Mouse (Mus musculus): ENCODE measurements around the gene Dgat2. TPM values are rescaled to one million over a fixed set of nuclear protein-coding genes. Genes with fewer than 3 reads are reported as not detected.
A peak's percentile ranks its signal among the peaks of the same experiment; 100 is the strongest.

Dgat2 gene
- 19.8 and 22.3 TPM in 2 replicates for polyA plus RNA-seq (2014; fragmentation: Nextera tagmentation; extraction: Ambion mirVana)

- Histone ChIP-seq H3K36me3 (ENCODE audit: control insufficient read depth, insufficient read depth, low read length) (no peaks in the 10 kb centered on the region), H3K4me3 (ENCODE audit: control insufficient read depth in 1 of 2, insufficient read depth in 1 of 2, low read depth in 1 of 2, low read length in 2 of 2) (peak within 1 kb of the TSS; percentile 52 to 66), H3K9ac (ENCODE audit: low read length) (peak within 1 kb of the TSS; percentile 74), H3K27me3 (ENCODE audit: control insufficient read depth, insufficient read depth, low read length) (peaks cover 6% of the 10 kb centered on the region; the same call in 1 of the 2 replicates), H3K4me2 (ENCODE audit: low read length) (peak within 1 kb of the TSS; percentile 90), H3K27ac (replicated peaks in 1 of 2; ENCODE audit: control insufficient read depth in 1 of 2, insufficient read depth in 1 of 2, low read depth in 2 of 2, low read length in 2 of 2) (peak within 1 kb of the TSS; percentile 83), H3K4me1 (ENCODE audit: control insufficient read depth in 2 of 2, insufficient read depth in 2 of 2, low read length in 2 of 2) (peaks cover 2 to 3% of the 10 kb centered on the region in 2 experiments; a peak in 1 of 4 replicates), H3K9me3 (ENCODE audit: control insufficient read depth, low read length) (no peaks in the 10 kb centered on the region)
- ATAC-seq (ENCODE audit: insufficient number of reproducible peaks, insufficient read depth, low FRiP score, low read depth) = peak; percentile 91
- under 1% methylated on average over 63 of the region's 63 CpGs for WGBS
These were observed at the start of gene Dgat2 for GRCm38 (mm10) chr7:99182432-99183172. TSS of gene Dgat2 (minus strand) at chr7:99182719.

- Histone ChIP-seq H3K4me3 (ENCODE audit: control insufficient read depth in 1 of 2, insufficient read depth in 1 of 2, low read depth in 1 of 2, low read length in 2 of 2) (no peak overlapping the region), H3K36me3 (ENCODE audit: control insufficient read depth, insufficient read depth, low read length) (no peaks in the 10 kb centered on the region), H3K27ac (replicated peaks in 1 of 2; ENCODE audit: control insufficient read depth in 1 of 2, insufficient read depth in 1 of 2, low read depth in 2 of 2, low read length in 2 of 2) (no peak overlapping the region), H3K4me1 (ENCODE audit: control insufficient read depth in 2 of 2, insufficient read depth in 2 of 2, low read length in 2 of 2) (peaks cover 0 to 2% of the 10 kb centered on the region in 2 experiments; a peak in 1 of 4 replicates), H3K27me3 (ENCODE audit: control insufficient read depth, insufficient read depth, low read length) (no peaks in the 10 kb centered on the region), H3K9ac (ENCODE audit: low read length) (no peak overlapping the region), H3K9me3 (ENCODE audit: control insufficient read depth, low read length) (no peaks in the 10 kb centered on the region), H3K4me2 (ENCODE audit: low read length) (no peak overlapping the region)
- ATAC-seq (ENCODE audit: insufficient number of reproducible peaks, insufficient read depth, low FRiP score, low read depth) = no peak
- WGBS = 70% methylated on average over 7 of the region's 7 CpGs
These were observed 47.7 kb upstream of the Dgat2 start for GRCm38 (mm10) chr7:99230061-99230747.

- Histone ChIP-seq H3K4me3 (ENCODE audit: control insufficient read depth in 1 of 2, insufficient read depth in 1 of 2, low read depth in 1 of 2, low read length in 2 of 2) (no peak overlapping the region), H3K4me1 (ENCODE audit: control insufficient read depth in 2 of 2, insufficient read depth in 2 of 2, low read length in 2 of 2) (peaks cover 2 to 3% of the 10 kb centered on the region in 2 experiments; a peak in 1 of 4 replicates), H3K27ac (replicated peaks in 1 of 2; ENCODE audit: control insufficient read depth in 1 of 2, insufficient read depth in 1 of 2, low read depth in 2 of 2, low read length in 2 of 2) (no peak overlapping the region), H3K27me3 (ENCODE audit: control insufficient read depth, insufficient read depth, low read length) (no peaks in the 10 kb centered on the region), H3K4me2 (ENCODE audit: low read length) (no peak overlapping the region), H3K9me3 (ENCODE audit: control insufficient read depth, low read length) (no peaks in the 10 kb centered on the region), H3K36me3 (ENCODE audit: control insufficient read depth, insufficient read depth, low read length) (no peaks in the 10 kb centered on the region), H3K9ac (ENCODE audit: low read length) (no peak overlapping the region)
- WGBS = 13% methylated on average over 2 of the region's 2 CpGs
- no peak for ATAC-seq (ENCODE audit: insufficient number of reproducible peaks, insufficient read depth, low FRiP score, low read depth)
These were observed 46.9 kb upstream of the Dgat2 start for GRCm38 (mm10) chr7:99229411-99229810.

DNA sequence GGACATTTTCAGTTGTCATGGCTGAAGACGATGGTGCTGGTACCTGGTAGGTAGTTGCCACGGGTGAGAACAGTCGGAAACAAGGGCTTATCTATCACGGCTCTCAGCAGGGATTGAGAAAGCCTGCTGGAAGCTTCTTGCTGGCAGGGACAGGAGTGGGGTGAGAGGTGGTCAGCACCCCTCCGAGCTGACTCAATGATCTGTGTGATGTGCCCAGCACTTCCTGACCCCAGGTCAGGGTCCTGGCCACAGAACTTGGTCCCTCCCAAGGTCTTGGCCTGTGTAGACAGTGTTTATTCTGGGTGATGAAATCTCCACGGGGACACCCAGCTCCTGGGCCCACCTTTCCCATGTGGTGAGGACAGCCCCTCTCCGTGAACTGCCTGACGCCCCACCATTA is 46.3 kb upstream of the Dgat2 start:
- Histone ChIP-seq H3K27me3 (ENCODE audit: control insufficient read depth, insufficient read depth, low read length) (no peaks in the 10 kb centered on the region), H3K4me1 (ENCODE audit: control insufficient read depth in 2 of 2, insufficient read depth in 2 of 2, low read length in 2 of 2) (peaks cover 2 to 3% of the 10 kb centered on the region in 2 experiments; a peak in 1 of 4 replicates), H3K4me3 (ENCODE audit: control insufficient read depth in 1 of 2, insufficient read depth in 1 of 2, low read depth in 1 of 2, low read length in 2 of 2) (no peak overlapping the region), H3K27ac (replicated peaks in 1 of 2; ENCODE audit: control insufficient read depth in 1 of 2, insufficient read depth in 1 of 2, low read depth in 2 of 2, low read length in 2 of 2) (no peak overlapping the region), H3K9ac (ENCODE audit: low read length) (no peak overlapping the region), H3K4me2 (ENCODE audit: low read length) (no peak overlapping the region), H3K36me3 (ENCODE audit: control insufficient read depth, insufficient read depth, low read length) (no peaks in the 10 kb centered on the region), H3K9me3 (ENCODE audit: control insufficient read depth, low read length) (no peaks in the 10 kb centered on the region)
- WGBS = 69% methylated on average over 8 of the region's 8 CpGs
- ATAC-seq (ENCODE audit: insufficient number of reproducible peaks, insufficient read depth, low FRiP score, low read depth) = no peak

GRCm38 (mm10) chr7:99227267-99227666 is 44.7 kb upstream of the Dgat2 start:
- Histone ChIP-seq H3K4me3 (ENCODE audit: control insufficient read depth in 1 of 2, insufficient read depth in 1 of 2, low read depth in 1 of 2, low read length in 2 of 2) (no peak overlapping the region), H3K9me3 (ENCODE audit: control insufficient read depth, low read length) (no peaks in the 10 kb centered on the region), H3K36me3 (ENCODE audit: control insufficient read depth, insufficient read depth, low read length) (no peaks in the 10 kb centered on the region), H3K9ac (ENCODE audit: low read length) (no peak overlapping the region), H3K4me2 (ENCODE audit: low read length) (no peak overlapping the region), H3K4me1 (ENCODE audit: control insufficient read depth in 2 of 2, insufficient read depth in 2 of 2, low read length in 2 of 2) (peaks cover 2 to 3% of the 10 kb centered on the region in 2 experiments; a peak in 1 of 4 replicates), H3K27ac (replicated peaks in 1 of 2; ENCODE audit: control insufficient read depth in 1 of 2, insufficient read depth in 1 of 2, low read depth in 2 of 2, low read length in 2 of 2) (no peak overlapping the region), H3K27me3 (ENCODE audit: control insufficient read depth, insufficient read depth, low read length) (no peaks in the 10 kb centered on the region)
- no peak for ATAC-seq (ENCODE audit: insufficient number of reproducible peaks, insufficient read depth, low FRiP score, low read depth)
- 92% methylated on average over 4 of the region's 4 CpGs for WGBS

DNA sequence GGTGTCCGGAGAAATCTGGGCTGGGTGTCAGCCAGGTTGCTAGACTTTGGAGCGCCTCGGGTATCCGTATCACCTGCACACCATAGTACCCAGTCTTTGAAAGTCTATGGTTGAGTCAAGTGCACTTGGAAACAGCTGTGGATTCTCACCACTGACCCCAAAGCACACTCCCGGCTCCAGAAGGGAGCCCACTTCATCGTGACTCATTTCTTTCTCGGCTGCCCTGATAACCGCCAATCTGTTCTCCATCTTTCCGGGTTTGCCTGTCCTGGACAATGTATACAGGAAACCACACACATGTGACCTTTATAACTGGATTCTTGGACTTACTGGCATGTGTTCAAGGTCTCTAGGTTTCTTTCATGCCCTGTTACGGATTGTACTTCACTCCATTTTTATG is 44.1 kb upstream of the Dgat2 start:
- no peak overlapping the region for H3K9ac ChIP-seq (ENCODE audit: low read length)
- ATAC-seq (ENCODE audit: insufficient number of reproducible peaks, insufficient read depth, low FRiP score, low read depth) = no peak
- no peak overlapping the region for H3K27ac ChIP-seq (replicated peaks in 1 of 2; ENCODE audit: control insufficient read depth in 1 of 2, insufficient read depth in 1 of 2, low read depth in 2 of 2, low read length in 2 of 2)
- H3K9me3 ChIP-seq (ENCODE audit: control insufficient read depth, low read length) = no peaks in the 10 kb centered on the region
- H3K27me3 ChIP-seq (ENCODE audit: control insufficient read depth, insufficient read depth, low read length) = no peaks in the 10 kb centered on the region
- peaks cover 2 to 3% of the 10 kb centered on the region in 2 experiments; a peak in 1 of 4 replicates for H3K4me1 ChIP-seq (ENCODE audit: control insufficient read depth in 2 of 2, insufficient read depth in 2 of 2, low read length in 2 of 2)
- H3K4me3 ChIP-seq (ENCODE audit: control insufficient read depth in 1 of 2, insufficient read depth in 1 of 2, low read depth in 1 of 2, low read length in 2 of 2) = no peak overlapping the region
- WGBS = 82% methylated on average over 10 of the region's 10 CpGs
- no peak overlapping the region for H3K4me2 ChIP-seq (ENCODE audit: low read length)
- no peaks in the 10 kb centered on the region for H3K36me3 ChIP-seq (ENCODE audit: control insufficient read depth, insufficient read depth, low read length)

GRCm38 (mm10) chr7:99225421-99225820 is 42.9 kb upstream of the Dgat2 start:
- WGBS = 76% methylated on average over 6 of the region's 6 CpGs
- Histone ChIP-seq H3K9ac (ENCODE audit: low read length) (no peak overlapping the region), H3K4me1 (ENCODE audit: control insufficient read depth in 2 of 2, insufficient read depth in 2 of 2, low read length in 2 of 2) (peaks cover 2 to 3% of the 10 kb centered on the region in 2 experiments; a peak in 1 of 4 replicates), H3K9me3 (ENCODE audit: control insufficient read depth, low read length) (no peaks in the 10 kb centered on the region), H3K27ac (replicated peaks in 1 of 2; ENCODE audit: control insufficient read depth in 1 of 2, insufficient read depth in 1 of 2, low read depth in 2 of 2, low read length in 2 of 2) (no peak overlapping the region), H3K27me3 (ENCODE audit: control insufficient read depth, insufficient read depth, low read length) (no peaks in the 10 kb centered on the region), H3K36me3 (ENCODE audit: control insufficient read depth, insufficient read depth, low read length) (no peaks in the 10 kb centered on the region), H3K4me2 (ENCODE audit: low read length) (no peak overlapping the region), H3K4me3 (ENCODE audit: control insufficient read depth in 1 of 2, insufficient read depth in 1 of 2, low read depth in 1 of 2, low read length in 2 of 2) (no peak overlapping the region)
- no peak; the same call in 1 of the 2 replicates for ATAC-seq (ENCODE audit: insufficient number of reproducible peaks, insufficient read depth, low FRiP score, low read depth)
